Mouse (Mus musculus): ENCODE results near the gene Dnm2.

Gene Dnm2

GRCm38 (mm10) chr9:21430724-21431123 is 6.0 kb downstream of the Dnm2 start:
- DNase-seq (ENCODE audit: low spot score) = no peak

GRCm38 (mm10) chr9:21432066-21432465 is 7.4 kb downstream of the Dnm2 start:
- DNase-seq (ENCODE audit: low spot score) = no peak

- DNase-seq (ENCODE audit: low spot score) = no peak
Observed at GRCm38 (mm10) chr9:21433766-21434165, 9.1 kb downstream of the Dnm2 start.

GRCm38 (mm10) chr9:21434410-21434809 is 9.7 kb downstream of the Dnm2 start:
- no peak for DNase-seq (ENCODE audit: low spot score)

- no peak for DNase-seq (ENCODE audit: low spot score)
Observed at GRCm38 (mm10) chr9:21435777-21436635, 11.3 kb downstream of the Dnm2 start.

- no peak for DNase-seq (ENCODE audit: low spot score)
Observed at GRCm38 (mm10) chr9:21437577-21437976, 12.9 kb downstream of the Dnm2 start.

- no peak for DNase-seq (ENCODE audit: low spot score)
Observed at GRCm38 (mm10) chr9:21438219-21438618, 13.5 kb downstream of the Dnm2 start.

- DNase-seq (ENCODE audit: low spot score) = no peak
Observed at GRCm38 (mm10) chr9:21439456-21439855, 14.7 kb downstream of the Dnm2 start.

- DNase-seq (ENCODE audit: low spot score) = no peak
Observed at GRCm38 (mm10) chr9:21439914-21440313, 15.2 kb downstream of the Dnm2 start.

GRCm38 (mm10) chr9:21440387-21440786 is 15.7 kb downstream of the Dnm2 start:
- DNase-seq (ENCODE audit: low spot score) = no peak

- DNase-seq (ENCODE audit: low spot score) = no peak
Observed at GRCm38 (mm10) chr9:21443853-21444252, 19.1 kb downstream of the Dnm2 start.

- no peak for DNase-seq (ENCODE audit: low spot score)
Observed at GRCm38 (mm10) chr9:21444574-21444973, 19.9 kb downstream of the Dnm2 start.

GRCm38 (mm10) chr9:21445081-21445744 is 20.5 kb downstream of the Dnm2 start:
- no peak for DNase-seq (ENCODE audit: low spot score)

- no peak for DNase-seq (ENCODE audit: low spot score)
Observed at GRCm38 (mm10) chr9:21447778-21448177, 23.1 kb downstream of the Dnm2 start.

GRCm38 (mm10) chr9:21449710-21450109 is 25.0 kb downstream of the Dnm2 start:
- DNase-seq (ENCODE audit: low spot score) = no peak

- no peak for DNase-seq (ENCODE audit: low spot score)
Observed at GRCm38 (mm10) chr9:21450270-21450669, 25.6 kb downstream of the Dnm2 start.

- no peak for DNase-seq (ENCODE audit: low spot score)
Observed at GRCm38 (mm10) chr9:21451391-21451790, 26.7 kb downstream of the Dnm2 start.

GRCm38 (mm10) chr9:21451870-21452269 is 27.2 kb downstream of the Dnm2 start:
- DNase-seq (ENCODE audit: low spot score) = no peak

- no peak for DNase-seq (ENCODE audit: low spot score)
Observed at GRCm38 (mm10) chr9:21453003-21453402, 28.3 kb downstream of the Dnm2 start.

- no peak for DNase-seq (ENCODE audit: low spot score)
Observed at GRCm38 (mm10) chr9:21453459-21453858, 28.8 kb downstream of the Dnm2 start.

GRCm38 (mm10) chr9:21454556-21454955 is 29.8 kb downstream of the Dnm2 start:
- no peak for DNase-seq (ENCODE audit: low spot score)

- no peak for DNase-seq (ENCODE audit: low spot score)
Observed at GRCm38 (mm10) chr9:21455103-21455770, 30.5 kb downstream of the Dnm2 start.

Measured in retina, embryonic 14.5 days (tissue).